Mouse (Mus musculus): Measurements from ENCODE around the gene Zfp954.
"Not testable (repeated sequence)": the region's sequence is repeated elsewhere in the genome, so short reads cannot be mapped to it uniquely, and the experiment has no call there.

Zfp954 gene

GRCm38 (mm10) chr7:7120921-7121601 lies at the start of gene Zfp954:
Zfp954 (minus strand) TSS chr7:7121488.
- DNase-seq (ENCODE audit: low spot score) = peak; percentile 67

GRCm38 (mm10) chr7:7145991-7146608 lies 24.8 kb upstream of the Zfp954 start:
- no peak for DNase-seq (ENCODE audit: low spot score)

- DNase-seq (ENCODE audit: low spot score) = no peak
Observed at GRCm38 (mm10) chr7:7144215-7144614, 22.9 kb upstream of the Zfp954 start.

GRCm38 (mm10) chr7:7136379-7136866 lies 15.1 kb upstream of the Zfp954 start, which contains the start of gene Zfp773:
Zfp773 (minus strand) TSS chr7:7136755.
- peak; percentile 4 for DNase-seq (ENCODE audit: low spot score)

GRCm38 (mm10) chr7:7132751-7133150 lies 11.5 kb upstream of the Zfp954 start:
- DNase-seq (ENCODE audit: low spot score) = no peak

- not testable (repeated sequence) for DNase-seq (ENCODE audit: low spot score)
Observed at GRCm38 (mm10) chr7:7130491-7131124, 9.3 kb upstream of the Zfp954 start.

- no peak for DNase-seq (ENCODE audit: low spot score)
Observed at GRCm38 (mm10) chr7:7121602-7121980, 303 bp upstream of the Zfp954 start.

GRCm38 (mm10) chr7:7118441-7118840 lies 2.8 kb downstream of the Zfp954 start:
- no peak for DNase-seq (ENCODE audit: low spot score)

- no peak for DNase-seq (ENCODE audit: low spot score)
Observed at GRCm38 (mm10) chr7:7108501-7108900, 12.8 kb downstream of the Zfp954 start.
